Mouse (Mus musculus): ENCODE results near the gene Tas2r108.

DNA sequence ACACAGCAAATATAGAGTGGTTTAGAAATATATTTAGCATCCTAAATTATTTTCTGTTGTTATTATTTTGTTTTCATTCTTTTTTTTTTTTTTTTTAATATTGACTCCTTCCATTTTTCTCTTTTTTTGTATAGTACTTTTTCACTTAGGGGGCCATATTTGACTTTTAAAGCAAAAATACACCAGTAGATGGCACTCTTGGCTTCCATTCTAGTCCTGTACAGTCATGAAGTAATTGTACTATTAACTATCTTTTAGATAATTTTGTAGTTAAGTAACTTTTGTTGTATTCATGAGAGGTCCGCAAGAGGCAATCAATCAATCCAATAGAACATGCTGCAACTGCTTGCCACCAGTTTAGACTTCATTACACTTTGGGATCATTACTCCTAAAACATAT is 13.6 kb upstream of the Tas2r108 start:
- TF ChIP-seq CTCF (IDR thresholded peaks at IDR 0.05; ENCODE audit: insufficient read depth, low read length): no peak
- no peak for TF ChIP-seq POLR2A (IDR thresholded peaks at IDR 0.05; ENCODE audit: borderline replicate concordance, extremely low read depth, low read depth, low read length)
